Mouse (Mus musculus): ENCODE measurements at regions not wholly inside any gene's neighbourhood (a gene's known extent, or its start where the extent isn't known, plus 50 kb on each side); places are given as distances from the start of the nearest gene placed in this dataset.

GRCm38 (mm10) chr17:44420098-44421070 lies 232.0 kb downstream of the Clic5 start:
- DNase-seq (ENCODE audit: low read depth): no peak

- no peak for DNase-seq (ENCODE audit: low read depth)
Measured at GRCm38 (mm10) chr17:44422161-44422560, 233.8 kb downstream of the Clic5 start.

- DNase-seq (ENCODE audit: low read depth): no peak
Measured at GRCm38 (mm10) chr17:44422865-44423264, 234.5 kb downstream of the Clic5 start.

DNA sequence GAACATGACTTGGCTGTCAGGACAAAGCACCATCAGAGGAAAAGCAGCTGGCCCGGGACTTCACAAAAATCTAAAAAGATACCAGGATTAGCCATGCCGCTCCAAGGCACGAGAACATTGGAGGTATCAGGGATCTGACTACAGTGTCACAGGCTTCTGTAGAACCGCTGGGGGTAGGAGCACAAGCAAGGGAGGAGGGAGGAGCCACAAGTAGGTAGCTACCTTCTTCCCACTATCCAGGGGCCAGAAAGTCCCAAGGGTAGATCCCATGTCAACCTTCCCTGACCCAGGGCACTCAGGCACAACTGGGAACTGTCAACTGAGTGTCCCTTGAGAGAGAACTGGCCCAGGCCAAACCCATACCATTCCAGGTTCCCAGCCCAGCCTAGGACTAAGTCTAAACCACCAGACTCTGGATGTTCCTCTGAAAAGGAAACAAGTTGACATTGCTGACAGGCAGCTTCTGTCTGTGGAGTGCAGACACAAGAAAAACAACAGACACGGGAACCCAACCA lies 235.1 kb downstream of the Clic5 start:
- no peak for DNase-seq (ENCODE audit: low read depth)

DNA sequence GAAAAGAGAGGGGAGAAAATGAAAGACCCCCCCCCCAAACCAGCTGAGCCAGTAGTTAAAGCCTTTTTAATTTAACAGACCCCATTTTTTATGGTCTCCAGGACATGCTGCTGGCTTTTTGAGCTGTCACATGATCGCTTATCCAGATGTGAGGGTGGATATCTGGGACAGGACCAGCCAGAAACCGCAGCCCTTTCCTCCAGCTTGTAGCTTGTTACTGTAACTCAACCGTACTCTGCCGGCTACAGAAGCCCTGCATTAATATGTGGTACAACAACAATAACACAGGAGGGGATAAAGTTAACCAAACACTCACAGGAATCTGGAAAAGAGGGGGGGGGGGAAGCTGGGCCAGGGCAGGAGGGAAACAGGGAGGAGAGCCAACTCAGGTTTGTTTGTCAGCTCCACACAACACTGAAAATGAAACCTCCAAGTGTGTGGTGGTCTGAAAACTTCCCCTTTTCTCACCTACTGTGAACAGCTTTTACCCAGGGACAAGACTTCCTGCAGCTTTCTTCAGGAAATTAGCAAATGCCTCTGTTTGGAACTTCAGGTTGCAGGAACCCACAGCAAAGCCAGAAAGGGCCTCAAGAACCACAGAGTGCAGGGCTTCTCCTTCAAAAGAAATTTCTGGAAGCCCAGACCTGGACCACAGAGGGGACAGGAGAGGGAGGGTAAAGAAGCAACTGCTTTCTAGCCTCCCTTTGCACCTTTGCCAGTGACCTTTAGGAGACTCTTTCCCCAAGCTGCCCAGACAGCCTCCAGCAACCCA lies 244.3 kb downstream of the Clic5 start:
- peak; percentile 33 for DNase-seq (ENCODE audit: low read depth)

GRCm38 (mm10) chr17:44433296-44433653 lies 244.9 kb downstream of the Clic5 start:
- DNase-seq (ENCODE audit: low read depth): no peak

DNA sequence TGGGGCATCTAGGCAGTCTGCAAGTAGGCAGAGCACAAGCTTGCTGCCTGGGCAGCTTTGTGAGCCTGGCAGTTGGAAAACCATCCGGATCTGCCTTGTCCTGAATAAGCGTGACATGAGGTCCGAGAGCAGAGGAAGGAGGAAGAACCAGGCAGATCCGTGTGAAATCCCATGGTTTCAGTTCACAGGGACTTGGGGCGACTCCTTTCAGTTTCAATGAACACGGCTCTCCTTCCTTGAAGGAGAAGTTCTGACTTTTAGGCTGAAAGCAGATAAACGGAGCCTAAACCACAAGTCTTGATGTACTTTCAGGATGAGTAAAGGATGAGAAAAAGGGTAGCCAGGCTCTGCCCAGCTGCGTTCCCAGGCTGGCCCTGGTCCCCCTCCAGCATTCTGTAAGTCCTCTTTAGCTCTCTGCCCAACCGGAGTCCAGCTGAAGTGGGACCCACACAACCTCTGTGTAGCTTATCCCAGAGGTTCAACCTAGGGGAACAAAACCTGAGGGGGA lies 248.2 kb downstream of the Clic5 start:
- peak; percentile 34 for DNase-seq (ENCODE audit: low read depth)

GRCm38 (mm10) chr17:44438526-44438925 lies 250.1 kb downstream of the Clic5 start:
- DNase-seq (ENCODE audit: low read depth): no peak

DNA sequence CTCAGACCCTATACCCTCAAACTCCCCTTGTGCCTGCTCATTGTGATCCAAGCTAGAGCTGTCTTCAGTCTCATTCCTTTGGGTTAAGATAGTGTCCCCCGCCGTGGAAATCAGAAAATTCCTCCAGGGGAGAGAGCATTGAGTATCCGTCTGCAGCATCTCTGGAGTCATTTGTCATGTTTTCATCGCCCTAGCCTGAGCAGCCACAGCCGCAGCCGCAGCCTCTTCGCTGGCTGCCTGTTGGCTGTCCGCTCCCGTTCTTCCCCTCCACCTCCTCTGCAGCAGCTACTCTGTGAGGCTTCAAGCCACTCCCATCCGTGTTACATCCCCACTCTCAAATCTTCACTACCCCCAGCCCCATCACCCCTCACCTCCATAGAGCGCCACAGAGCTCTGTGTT lies 255.1 kb downstream of the Clic5 start:
- no peak for DNase-seq (ENCODE audit: low read depth)

DNA sequence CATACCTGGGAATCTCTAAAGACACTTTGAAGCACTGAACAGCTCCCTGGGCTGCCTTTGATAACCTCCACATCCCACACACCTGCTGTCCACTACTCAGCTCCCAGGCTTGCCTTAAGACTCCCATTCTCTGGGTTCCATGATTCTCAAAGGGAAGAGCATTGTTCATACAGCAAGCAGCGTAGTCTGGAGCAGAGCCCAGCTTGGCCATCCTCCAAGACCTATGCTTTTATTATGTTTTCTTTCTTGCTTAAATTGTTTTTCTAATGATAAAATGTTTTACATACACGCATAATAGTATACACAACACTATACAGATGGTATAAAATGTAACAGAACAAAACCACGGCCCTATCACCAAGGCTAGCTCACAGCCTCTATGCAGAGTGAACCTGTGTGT lies 257.0 kb downstream of the Clic5 start:
- DNase-seq (ENCODE audit: low read depth): no peak

Data from induced T-regulatory cell, adult 2 months (primary cell).